Mouse (Mus musculus): ENCODE data around the gene Unc5a. TPM values are rescaled to one million over a fixed set of nuclear protein-coding genes. Genes with fewer than 3 reads are reported as not detected.

Gene Unc5a
- polyA plus RNA-seq, 1 experiment from 2014 or later: 0.66 TPM

- no peaks in the 10 kb centered on the region for H3K36me3 ChIP-seq (ENCODE audit: control insufficient read depth, insufficient read depth)
- H3K9me3 ChIP-seq (replicated peaks; ENCODE audit: control insufficient read depth, low read length): no peaks in the 10 kb centered on the region
- WGBS (ENCODE audit: insufficient replicate concordance): 45% methylated on average over 1 of the region's 1 CpGs
- no peaks in the 10 kb centered on the region; the same call in 1 of the 2 replicates for H3K4me1 ChIP-seq (ENCODE audit: control insufficient read depth, low read depth, low read length)
- H3K9ac ChIP-seq (ENCODE audit: low read depth, low read length): no peak overlapping the region
- H3K4me3 ChIP-seq (ENCODE audit: low read depth, low read length): no peak overlapping the region
- peaks cover 49% of the 10 kb centered on the region for H3K27me3 ChIP-seq (ENCODE audit: control insufficient read depth, insufficient read depth, low read depth, low read length)
- ATAC-seq (ENCODE audit: low read depth): no peak
- no peak overlapping the region for H3K27ac ChIP-seq (ENCODE audit: low read length)
- H3K4me2 ChIP-seq (ENCODE audit: low read depth, low read length): no peak overlapping the region
Measured at GRCm38 (mm10) chr13:54946406-54946805, 2.8 kb upstream of the Unc5a start.

- H3K4me1 ChIP-seq (ENCODE audit: control insufficient read depth, low read depth, low read length): no peaks in the 10 kb centered on the region; the same call in 1 of the 2 replicates
- H3K9ac ChIP-seq (ENCODE audit: low read depth, low read length): no peak overlapping the region
- H3K9me3 ChIP-seq (replicated peaks; ENCODE audit: control insufficient read depth, low read length): no peaks in the 10 kb centered on the region
- H3K36me3 ChIP-seq (ENCODE audit: control insufficient read depth, insufficient read depth): no peaks in the 10 kb centered on the region
- ATAC-seq (ENCODE audit: low read depth): no peak
- H3K27me3 ChIP-seq (ENCODE audit: control insufficient read depth, insufficient read depth, low read depth, low read length): peaks cover 69% of the 10 kb centered on the region
- peak overlapping the region; percentile 55 for H3K4me2 ChIP-seq (ENCODE audit: low read depth, low read length)
- peak overlapping the region; percentile 51 for H3K4me3 ChIP-seq (ENCODE audit: low read depth, low read length)
- 1% methylated on average over 44 of the region's 44 CpGs for WGBS (ENCODE audit: insufficient replicate concordance)
- no peak overlapping the region for H3K27ac ChIP-seq (ENCODE audit: low read length)
Measured at GRCm38 (mm10) chr13:54949592-54949991, 381 bp downstream of the Unc5a start.

- 2% methylated on average over 9 of the region's 9 CpGs for WGBS (ENCODE audit: insufficient replicate concordance)
- Histone ChIP-seq H3K4me3 (ENCODE audit: low read depth, low read length) (no peak overlapping the region; the same call in 1 of the 2 replicates), H3K9ac (ENCODE audit: low read depth, low read length) (no peak overlapping the region), H3K27me3 (ENCODE audit: control insufficient read depth, insufficient read depth, low read depth, low read length) (peaks cover 71% of the 10 kb centered on the region), H3K36me3 (ENCODE audit: control insufficient read depth, insufficient read depth) (no peaks in the 10 kb centered on the region), H3K9me3 (replicated peaks; ENCODE audit: control insufficient read depth, low read length) (no peaks in the 10 kb centered on the region), H3K4me1 (ENCODE audit: control insufficient read depth, low read depth, low read length) (no peaks in the 10 kb centered on the region; the same call in 1 of the 2 replicates), H3K4me2 (ENCODE audit: low read depth, low read length) (peak overlapping the region; percentile 55; the same call in 1 of the 2 replicates), H3K27ac (ENCODE audit: low read length) (no peak overlapping the region)
- no peak for ATAC-seq (ENCODE audit: low read depth)
Measured at GRCm38 (mm10) chr13:54950131-54950530, 920 bp downstream of the Unc5a start.

GRCm38 (mm10) chr13:54951166-54951565 lies 2.0 kb downstream of the Unc5a start:
- Histone ChIP-seq H3K27me3 (ENCODE audit: control insufficient read depth, insufficient read depth, low read depth, low read length) (peaks cover 78% of the 10 kb centered on the region), H3K36me3 (ENCODE audit: control insufficient read depth, insufficient read depth) (no peaks in the 10 kb centered on the region), H3K4me3 (ENCODE audit: low read depth, low read length) (no peak overlapping the region), H3K4me2 (ENCODE audit: low read depth, low read length) (no peak overlapping the region), H3K4me1 (ENCODE audit: control insufficient read depth, low read depth, low read length) (peaks cover under 1% of the 10 kb centered on the region; the same call in 1 of the 2 replicates), H3K9ac (ENCODE audit: low read depth, low read length) (no peak overlapping the region), H3K9me3 (replicated peaks; ENCODE audit: control insufficient read depth, low read length) (no peaks in the 10 kb centered on the region), H3K27ac (ENCODE audit: low read length) (no peak overlapping the region)
- WGBS (ENCODE audit: insufficient replicate concordance): 46% methylated on average over 5 of the region's 5 CpGs
- no peak for ATAC-seq (ENCODE audit: low read depth)

- Histone ChIP-seq H3K27me3 (ENCODE audit: control insufficient read depth, insufficient read depth, low read depth, low read length) (peaks cover 66% of the 10 kb centered on the region), H3K4me1 (ENCODE audit: control insufficient read depth, low read depth, low read length) (peaks cover 3% of the 10 kb centered on the region; the same call in 1 of the 2 replicates), H3K4me3 (ENCODE audit: low read depth, low read length) (no peak overlapping the region), H3K9me3 (replicated peaks; ENCODE audit: control insufficient read depth, low read length) (no peaks in the 10 kb centered on the region), H3K27ac (ENCODE audit: low read length) (no peak overlapping the region), H3K36me3 (ENCODE audit: control insufficient read depth, insufficient read depth) (no peaks in the 10 kb centered on the region), H3K4me2 (ENCODE audit: low read depth, low read length) (no peak overlapping the region), H3K9ac (ENCODE audit: low read depth, low read length) (no peak overlapping the region)
- WGBS (ENCODE audit: insufficient replicate concordance): 52% methylated on average over 2 of the region's 2 CpGs
- no peak for ATAC-seq (ENCODE audit: low read depth)
Measured at GRCm38 (mm10) chr13:54954745-54955144, 5.5 kb downstream of the Unc5a start.

GRCm38 (mm10) chr13:54955695-54956471 lies 6.7 kb downstream of the Unc5a start:
- Histone ChIP-seq H3K27me3 (ENCODE audit: control insufficient read depth, insufficient read depth, low read depth, low read length) (peaks cover 55% of the 10 kb centered on the region), H3K4me1 (ENCODE audit: control insufficient read depth, low read depth, low read length) (peaks cover 3% of the 10 kb centered on the region; the same call in 1 of the 2 replicates), H3K4me2 (ENCODE audit: low read depth, low read length) (peak overlapping the region; percentile 66), H3K9ac (ENCODE audit: low read depth, low read length) (no peak overlapping the region; the same call in 1 of the 2 replicates), H3K9me3 (replicated peaks; ENCODE audit: control insufficient read depth, low read length) (no peaks in the 10 kb centered on the region), H3K4me3 (ENCODE audit: low read depth, low read length) (peak overlapping the region; percentile 48), H3K36me3 (ENCODE audit: control insufficient read depth, insufficient read depth) (no peaks in the 10 kb centered on the region), H3K27ac (ENCODE audit: low read length) (no peak overlapping the region)
- under 1% methylated on average over 55 of the region's 61 CpGs for WGBS (ENCODE audit: insufficient replicate concordance)
- ATAC-seq (ENCODE audit: low read depth): no peak

GRCm38 (mm10) chr13:54957281-54957680 lies 8.1 kb downstream of the Unc5a start:
- Histone ChIP-seq H3K36me3 (ENCODE audit: control insufficient read depth, insufficient read depth) (no peaks in the 10 kb centered on the region), H3K4me3 (ENCODE audit: low read depth, low read length) (no peak overlapping the region), H3K9ac (ENCODE audit: low read depth, low read length) (no peak overlapping the region), H3K27ac (ENCODE audit: low read length) (no peak overlapping the region), H3K27me3 (ENCODE audit: control insufficient read depth, insufficient read depth, low read depth, low read length) (peaks cover 44% of the 10 kb centered on the region), H3K4me2 (ENCODE audit: low read depth, low read length) (no peak overlapping the region), H3K9me3 (replicated peaks; ENCODE audit: control insufficient read depth, low read length) (no peaks in the 10 kb centered on the region), H3K4me1 (ENCODE audit: control insufficient read depth, low read depth, low read length) (peaks cover 3% of the 10 kb centered on the region; the same call in 1 of the 2 replicates)
- WGBS (ENCODE audit: insufficient replicate concordance): 61% methylated on average over 7 of the region's 7 CpGs
- ATAC-seq (ENCODE audit: low read depth): no peak

GRCm38 (mm10) chr13:54959059-54959701 lies 10.0 kb downstream of the Unc5a start:
- no peak for ATAC-seq (ENCODE audit: low read depth)
- Histone ChIP-seq H3K4me2 (ENCODE audit: low read depth, low read length) (no peak overlapping the region), H3K9me3 (replicated peaks; ENCODE audit: control insufficient read depth, low read length) (no peaks in the 10 kb centered on the region), H3K36me3 (ENCODE audit: control insufficient read depth, insufficient read depth) (no peaks in the 10 kb centered on the region), H3K27ac (ENCODE audit: low read length) (no peak overlapping the region), H3K27me3 (ENCODE audit: control insufficient read depth, insufficient read depth, low read depth, low read length) (peaks cover 32% of the 10 kb centered on the region), H3K9ac (ENCODE audit: low read depth, low read length) (no peak overlapping the region), H3K4me1 (ENCODE audit: control insufficient read depth, low read depth, low read length) (peaks cover 3% of the 10 kb centered on the region; the same call in 1 of the 2 replicates), H3K4me3 (ENCODE audit: low read depth, low read length) (no peak overlapping the region)
- 39% methylated on average over 15 of the region's 15 CpGs for WGBS (ENCODE audit: insufficient replicate concordance)

GRCm38 (mm10) chr13:54959842-54960241 lies 10.6 kb downstream of the Unc5a start:
- no peak for ATAC-seq (ENCODE audit: low read depth)
- Histone ChIP-seq H3K4me2 (ENCODE audit: low read depth, low read length) (no peak overlapping the region), H3K4me1 (ENCODE audit: control insufficient read depth, low read depth, low read length) (peaks cover 3% of the 10 kb centered on the region; the same call in 1 of the 2 replicates), H3K36me3 (ENCODE audit: control insufficient read depth, insufficient read depth) (no peaks in the 10 kb centered on the region), H3K9me3 (replicated peaks; ENCODE audit: control insufficient read depth, low read length) (no peaks in the 10 kb centered on the region), H3K4me3 (ENCODE audit: low read depth, low read length) (no peak overlapping the region), H3K9ac (ENCODE audit: low read depth, low read length) (no peak overlapping the region), H3K27ac (ENCODE audit: low read length) (no peak overlapping the region), H3K27me3 (ENCODE audit: control insufficient read depth, insufficient read depth, low read depth, low read length) (peaks cover 27% of the 10 kb centered on the region)
- WGBS (ENCODE audit: insufficient replicate concordance): 45% methylated on average over 6 of the region's 6 CpGs

Data from liver, embryonic 16.5 days (tissue).